Mouse (Mus musculus) midbrain, postnatal 0 days (tissue): ENCODE measurements at regions not wholly inside any gene's neighbourhood (a gene's known extent, or its start where the extent isn't known, plus 50 kb on each side); places are given as distances from the start of the nearest gene placed in this dataset.

Source experiments
- ATAC-seq: fragments of 200-750 bp; cut with Nextera tagmentation; 2 replicates; pipeline ENCODE4 v1.8.0; 2017; ENCODE audit warnings: moderate number of reproducible peaks, mild to moderate bottlenecking, moderate TSS enrichment, moderate library complexity; ENCODE audit not compliant: low FRiP score
- DNase-seq: peaks from one replicate; pipeline ENCODE4 v3.0.0-alpha.2; 2015; ENCODE audit warnings: low spot score
- H3K27ac ChIP-seq: fragments of 300-500 bp; sonication (generic); 2 replicates; pipeline ENCODE4 v1.5.1; 2014; ENCODE audit warnings: low read depth, mild to moderate bottlenecking, low read length, mixed read lengths
- H3K27me3 ChIP-seq: fragments of 300-500 bp; sonication (generic); 2 replicates; pipeline ENCODE4 v1.6.1; 2014; ENCODE audit warnings: low read length, control low read depth, mixed read lengths; ENCODE audit not compliant: insufficient read depth
- H3K36me3 ChIP-seq: fragments of 300-500 bp; sonication (generic); 2 replicates; pipeline ENCODE4 v1.6.1; 2014; ENCODE audit warnings: low read length, control low read depth, mixed read lengths; ENCODE audit not compliant: insufficient read depth
- H3K4me1 ChIP-seq: fragments of 300-500 bp; sonication (generic); 2 replicates; pipeline ENCODE4 v1.6.1; 2014; ENCODE audit warnings: mild to moderate bottlenecking, control low read depth, antibody characterized with exemption, low read length, mixed read lengths; ENCODE audit not compliant: insufficient read depth
- H3K4me2 ChIP-seq: fragments of 300-500 bp; sonication (generic); 2 replicates; pipeline ENCODE4 v1.6.1; 2014; ENCODE audit warnings: low read depth, mild to moderate bottlenecking, low read length, mixed read lengths; ENCODE audit not compliant: poor library complexity, severe bottlenecking
- H3K4me3 ChIP-seq: fragments of 300-500 bp; sonication (generic); 2 replicates; pipeline ENCODE4 v1.5.1; 2014; ENCODE audit warnings: low read depth, mild to moderate bottlenecking, low read length, moderate library complexity
- H3K9ac ChIP-seq: fragments of 300-500 bp; sonication (generic); replicated peaks from 2 replicates; pipeline ENCODE4 v1.6.1; 2014; ENCODE audit warnings: mild to moderate bottlenecking, low read length, moderate library complexity, mixed read lengths; ENCODE audit not compliant: poor library complexity, severe bottlenecking
- H3K9me3 ChIP-seq: fragments of 300-500 bp; sonication (generic); 2 replicates; pipeline ENCODE4 v1.6.1; 2016; ENCODE audit warnings: low read length, control low read depth
- CTCF ChIP-seq: IDR thresholded peaks from 2 replicates; pipeline ENCODE4 v1.5.1; 2016; ENCODE audit warnings: antibody characterized with exemption, mild to moderate bottlenecking
- WGBS: fragments of 180-500 bp; shearing (Covaris S2); extraction: QIAGEN DNeasy Blood & Tissue Kit; methylation state at CpG from one replicate; pipeline ENCODE4 v1.1.7; 2014; 5-methylcytosine and 5-hydroxymethylcytosine counted together

GRCm38 (mm10) chr3:11094804-11095203, 759.3 kb upstream of the Gm38303 start:
- Histone ChIP-seq H3K27ac (no peak overlapping the region), H3K4me2 (no peak overlapping the region), H3K4me1 (no peaks in the 10 kb centered on the region), H3K4me3 (no peak overlapping the region), H3K9me3 (no peaks in the 10 kb centered on the region; the same call in 1 of the 2 replicates), H3K27me3 (no peaks in the 10 kb centered on the region), H3K9ac (no peak overlapping the region), H3K36me3 (no peaks in the 10 kb centered on the region)
- no peak for ATAC-seq
- DNase-seq = no peak
- no peak for TF ChIP-seq CTCF
- WGBS = 70% methylated on average over 2 of the region's 2 CpGs

GRCm38 (mm10) chr3:11094138-11094537, 758.7 kb upstream of the Gm38303 start:
- Histone ChIP-seq H3K4me2 (no peak overlapping the region), H3K4me1 (no peaks in the 10 kb centered on the region), H3K9ac (no peak overlapping the region), H3K9me3 (no peaks in the 10 kb centered on the region; the same call in 1 of the 2 replicates), H3K27me3 (no peaks in the 10 kb centered on the region), H3K36me3 (no peaks in the 10 kb centered on the region), H3K27ac (no peak overlapping the region), H3K4me3 (no peak overlapping the region)
- ATAC-seq (no peak), DNase-seq (peak; percentile 7)
- peak; percentile 35 for TF ChIP-seq CTCF
- WGBS = 62% methylated on average over 3 of the region's 3 CpGs

- H3K9ac ChIP-seq = no peak overlapping the region
- no peak for DNase-seq
- WGBS = 58% methylated on average over 2 of the region's 2 CpGs
- no peaks in the 10 kb centered on the region for H3K36me3 ChIP-seq
- H3K4me2 ChIP-seq = no peak overlapping the region
- no peak for ATAC-seq
- TF ChIP-seq CTCF = no peak
- H3K27ac ChIP-seq = no peak overlapping the region
- no peaks in the 10 kb centered on the region for H3K27me3 ChIP-seq
- H3K9me3 ChIP-seq = no peaks in the 10 kb centered on the region
- H3K4me3 ChIP-seq = no peak overlapping the region
- H3K4me1 ChIP-seq = no peaks in the 10 kb centered on the region
Measured at GRCm38 (mm10) chr3:11083291-11083690, 747.8 kb upstream of the Gm38303 start.

- TF ChIP-seq CTCF = no peak
- DNase-seq = no peak
- WGBS = 75% methylated on average over 4 of the region's 4 CpGs
Measured at GRCm38 (mm10) chr3:11074012-11074411, 738.5 kb upstream of the Gm38303 start.

GRCm38 (mm10) chr3:11034995-11035769, 699.7 kb upstream of the Gm38303 start:
- no peak for DNase-seq
- Histone ChIP-seq H3K27ac (no peak overlapping the region), H3K4me2 (no peak overlapping the region), H3K4me1 (no peaks in the 10 kb centered on the region), H3K9ac (no peak overlapping the region), H3K36me3 (no peaks in the 10 kb centered on the region), H3K4me3 (no peak overlapping the region), H3K27me3 (no peaks in the 10 kb centered on the region), H3K9me3 (no peaks in the 10 kb centered on the region)
- no peak for TF ChIP-seq CTCF
- 56% methylated on average over 7 of the region's 7 CpGs for WGBS
- no peak; the same call in 1 of the 2 replicates for ATAC-seq

More at GRCm38 (mm10) chr3:11074012-11074411, 738.5 kb upstream of the Gm38303 start:
- no peak for ATAC-seq
- H3K4me1 ChIP-seq = no peaks in the 10 kb centered on the region
- H3K27ac ChIP-seq = no peak overlapping the region
- H3K27me3 ChIP-seq = no peaks in the 10 kb centered on the region
- no peaks in the 10 kb centered on the region for H3K36me3 ChIP-seq
- no peaks in the 10 kb centered on the region for H3K9me3 ChIP-seq
- H3K4me3 ChIP-seq = no peak overlapping the region
- H3K4me2 ChIP-seq = no peak overlapping the region
- no peak overlapping the region for H3K9ac ChIP-seq

GRCm38 (mm10) chr3:11029991-11030390, 694.5 kb upstream of the Gm38303 start:
- Histone ChIP-seq H3K36me3 (no peaks in the 10 kb centered on the region), H3K27me3 (no peaks in the 10 kb centered on the region), H3K27ac (no peak overlapping the region), H3K4me3 (no peak overlapping the region), H3K4me1 (no peaks in the 10 kb centered on the region), H3K9ac (no peak overlapping the region), H3K9me3 (no peaks in the 10 kb centered on the region), H3K4me2 (no peak overlapping the region)
- WGBS = 85% methylated on average over 4 of the region's 4 CpGs
- DNase-seq = no peak
- no peak for TF ChIP-seq CTCF
- no peak for ATAC-seq
